Mouse (Mus musculus): Measurements from ENCODE around the gene Chrnb1. TPM values are rescaled to one million over a fixed set of nuclear protein-coding genes. Genes with fewer than 3 reads are reported as not detected.
A peak's percentile ranks its signal among the peaks of the same experiment; 100 is the strongest.

Gene Chrnb1
- polyA plus RNA-seq, 1 experiment, result 8.7 TPM

- H3K4me3 ChIP-seq (ENCODE audit: low read depth, low read length), result no peak within 1 kb of the TSS
- WGBS, result 87% methylated on average over 2 of the region's 2 CpGs
- no peak for TF ChIP-seq CTCF (IDR thresholded peaks at IDR 0.05; ENCODE audit: extremely low read depth, insufficient read length, insufficient replicate concordance, low read depth, low read length)
- TF ChIP-seq POLR2A (IDR thresholded peaks at IDR 0.05; ENCODE audit: low read depth, low read length), result no peak
- H3K27me3 ChIP-seq (ENCODE audit: control insufficient read depth, insufficient read depth, low read length), result no peaks in the 10 kb centered on the region
- H3K36me3 ChIP-seq (ENCODE audit: control insufficient read depth, insufficient read depth, low read length), result no peaks in the 10 kb centered on the region
- H3K4me1 ChIP-seq (ENCODE audit: control insufficient read depth, insufficient read depth, insufficient read length, low read length), result no peaks in the 10 kb centered on the region
- H3K27ac ChIP-seq (ENCODE audit: insufficient read depth, low read depth, low read length), result no peak within 1 kb of the TSS
Measured at GRCm38 (mm10) chr11:69818365-69818764, 22.6 kb upstream of the Chrnb1 start, which contains the start of gene Spem2. Spem2 (minus strand) TSS chr11:69818465.

- no peaks in the 10 kb centered on the region for H3K27me3 ChIP-seq (ENCODE audit: control insufficient read depth, insufficient read depth, low read length)
- H3K4me3 ChIP-seq (ENCODE audit: low read depth, low read length), result no peak overlapping the region
- 33% methylated on average over 12 of the region's 12 CpGs for WGBS
- TF ChIP-seq CTCF (IDR thresholded peaks at IDR 0.05; ENCODE audit: extremely low read depth, insufficient read length, insufficient replicate concordance, low read depth, low read length) (no peak), POLR2A (IDR thresholded peaks at IDR 0.05; ENCODE audit: low read depth, low read length) (no peak)
- no peaks in the 10 kb centered on the region for H3K4me1 ChIP-seq (ENCODE audit: control insufficient read depth, insufficient read depth, insufficient read length, low read length)
- no peaks in the 10 kb centered on the region for H3K36me3 ChIP-seq (ENCODE audit: control insufficient read depth, insufficient read depth, low read length)
- H3K27ac ChIP-seq (ENCODE audit: insufficient read depth, low read depth, low read length), result no peak overlapping the region
Measured at GRCm38 (mm10) chr11:69816520-69816919, 20.8 kb upstream of the Chrnb1 start.

GRCm38 (mm10) chr11:69815155-69815554, 19.4 kb upstream of the Chrnb1 start, which contains the start of gene Gm39566:
Gm39566 (minus strand) TSS chr11:69815298.
- 78% methylated on average over 10 of the region's 10 CpGs for WGBS
- Histone ChIP-seq H3K4me1 (ENCODE audit: control insufficient read depth, insufficient read depth, insufficient read length, low read length) (no peaks in the 10 kb centered on the region), H3K27ac (ENCODE audit: insufficient read depth, low read depth, low read length) (no peak within 1 kb of the TSS), H3K4me3 (ENCODE audit: low read depth, low read length) (no peak within 1 kb of the TSS), H3K27me3 (ENCODE audit: control insufficient read depth, insufficient read depth, low read length) (no peaks in the 10 kb centered on the region), H3K36me3 (ENCODE audit: control insufficient read depth, insufficient read depth, low read length) (no peaks in the 10 kb centered on the region)
- peak; percentile 26; the same call in 1 of the 2 replicates for TF ChIP-seq CTCF (IDR thresholded peaks at IDR 0.05; ENCODE audit: extremely low read depth, insufficient read length, insufficient replicate concordance, low read depth, low read length)
- no peak for TF ChIP-seq POLR2A (IDR thresholded peaks at IDR 0.05; ENCODE audit: low read depth, low read length)

- H3K27me3 ChIP-seq (ENCODE audit: control insufficient read depth, insufficient read depth, low read length), result no peaks in the 10 kb centered on the region
- no peak overlapping the region for H3K4me3 ChIP-seq (ENCODE audit: low read depth, low read length)
- no peaks in the 10 kb centered on the region for H3K4me1 ChIP-seq (ENCODE audit: control insufficient read depth, insufficient read depth, insufficient read length, low read length)
- no peak for TF ChIP-seq CTCF (IDR thresholded peaks at IDR 0.05; ENCODE audit: extremely low read depth, insufficient read length, insufficient replicate concordance, low read depth, low read length)
- no peak for TF ChIP-seq POLR2A (IDR thresholded peaks at IDR 0.05; ENCODE audit: low read depth, low read length)
- no peaks in the 10 kb centered on the region for H3K36me3 ChIP-seq (ENCODE audit: control insufficient read depth, insufficient read depth, low read length)
- H3K27ac ChIP-seq (ENCODE audit: insufficient read depth, low read depth, low read length), result no peak overlapping the region
Measured at GRCm38 (mm10) chr11:69810280-69810679, 14.5 kb upstream of the Chrnb1 start.

GRCm38 (mm10) chr11:69807641-69808040, 11.9 kb upstream of the Chrnb1 start:
- no peak for TF ChIP-seq CTCF (IDR thresholded peaks at IDR 0.05; ENCODE audit: extremely low read depth, insufficient read length, insufficient replicate concordance, low read depth, low read length)
- no peak for TF ChIP-seq POLR2A (IDR thresholded peaks at IDR 0.05; ENCODE audit: low read depth, low read length)
- no peaks in the 10 kb centered on the region for H3K36me3 ChIP-seq (ENCODE audit: control insufficient read depth, insufficient read depth, low read length)
- WGBS, result 84% methylated on average over 2 of the region's 2 CpGs
- H3K27ac ChIP-seq (ENCODE audit: insufficient read depth, low read depth, low read length), result no peak overlapping the region
- H3K27me3 ChIP-seq (ENCODE audit: control insufficient read depth, insufficient read depth, low read length), result no peaks in the 10 kb centered on the region
- H3K4me3 ChIP-seq (ENCODE audit: low read depth, low read length), result no peak overlapping the region
- no peaks in the 10 kb centered on the region; the same call in 1 of the 2 replicates for H3K4me1 ChIP-seq (ENCODE audit: control insufficient read depth, insufficient read depth, insufficient read length, low read length)

GRCm38 (mm10) chr11:69806378-69806777, 10.6 kb upstream of the Chrnb1 start:
- 0 out of 2 replicates have a peak, but pooled peaks cover 1% of the 10 kb centered on the region for H3K27me3 ChIP-seq (ENCODE audit: control insufficient read depth, insufficient read depth, low read length)
- TF ChIP-seq CTCF (IDR thresholded peaks at IDR 0.05; ENCODE audit: extremely low read depth, insufficient read length, insufficient replicate concordance, low read depth, low read length) (no peak), POLR2A (IDR thresholded peaks at IDR 0.05; ENCODE audit: low read depth, low read length) (no peak)
- WGBS, result 91% methylated on average over 4 of the region's 4 CpGs
- H3K27ac ChIP-seq (ENCODE audit: insufficient read depth, low read depth, low read length), result no peak overlapping the region
- H3K4me1 ChIP-seq (ENCODE audit: control insufficient read depth, insufficient read depth, insufficient read length, low read length), result peaks cover 6% of the 10 kb centered on the region
- no peaks in the 10 kb centered on the region for H3K36me3 ChIP-seq (ENCODE audit: control insufficient read depth, insufficient read depth, low read length)
- H3K4me3 ChIP-seq (ENCODE audit: low read depth, low read length), result no peak overlapping the region

GRCm38 (mm10) chr11:69804972-69805909, 9.5 kb upstream of the Chrnb1 start, which contains the start of gene Tmem102:
Tmem102 (minus strand) TSS chr11:69805624.
- Histone ChIP-seq H3K36me3 (ENCODE audit: control insufficient read depth, insufficient read depth, low read length) (no peaks in the 10 kb centered on the region), H3K4me3 (ENCODE audit: low read depth, low read length) (peak within 1 kb of the TSS; percentile 64), H3K4me1 (ENCODE audit: control insufficient read depth, insufficient read depth, insufficient read length, low read length) (peaks cover 16% of the 10 kb centered on the region), H3K27me3 (ENCODE audit: control insufficient read depth, insufficient read depth, low read length) (0 out of 2 replicates have a peak, but pooled peaks cover 4% of the 10 kb centered on the region), H3K27ac (ENCODE audit: insufficient read depth, low read depth, low read length) (peak within 1 kb of the TSS; percentile 63)
- 17% methylated on average over 29 of the region's 29 CpGs for WGBS
- no peak for TF ChIP-seq POLR2A (IDR thresholded peaks at IDR 0.05; ENCODE audit: low read depth, low read length)
